Mouse (Mus musculus) olfactory bulb, adult 2 months (tissue): ENCODE measurements around the gene Amz2.

Source experiments
- CTCF ChIP-seq: fragments of 200-500 bp; IDR thresholded peaks from 2 replicates; pipeline ENCODE4 v1.5.1; 2012; ENCODE audit warnings: low read depth, mild to moderate bottlenecking, low read length, moderate library complexity; ENCODE audit not compliant: insufficient read depth
- POLR2A ChIP-seq: fragments of 200-500 bp; IDR thresholded peaks from 2 replicates; pipeline ENCODE4 v1.6.1; 2012; ENCODE audit warnings: mild to moderate bottlenecking, low read depth, low read length, moderate library complexity; ENCODE audit not compliant: insufficient read depth

- TF ChIP-seq CTCF (no peak), POLR2A (no peak)
These were observed 13.5 kb downstream of the Amz2 start for GRCm38 (mm10) chr11:109439209-109439608.
